Mouse (Mus musculus) CD8-positive naive resting alpha-beta T cell, adult 2 months (primary cell): ENCODE data around the gene Olfr926.
"Not testable (repeated sequence)": the region's sequence is repeated elsewhere in the genome, so short reads cannot be mapped to it uniquely, and the experiment has no call there.

Source experiments
- DNase-seq, 2 experiments: peaks; one replicate each; pipeline ENCODE4 v3.0.0; 2022; ENCODE audit warnings: low read depth in 2 of 2, low spot score in 2 of 2

Gene Olfr926

DNA sequence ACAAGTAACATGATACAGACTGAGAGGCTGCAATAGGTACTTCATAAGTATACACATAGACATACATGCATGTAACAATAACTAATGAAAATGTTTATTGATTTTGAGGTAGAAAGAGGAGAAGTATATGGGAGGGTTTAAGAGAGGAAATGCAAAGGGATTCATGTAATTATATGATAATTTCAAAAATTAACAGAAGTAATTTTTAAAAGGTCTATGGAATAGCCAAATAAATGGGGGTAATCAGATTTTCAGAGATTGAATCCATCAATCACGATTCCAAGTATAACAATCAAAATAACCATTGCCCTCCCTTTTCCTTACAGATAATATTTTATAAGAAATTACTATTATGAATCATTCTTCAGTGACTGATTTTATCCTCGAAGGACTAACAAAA is at the start of gene Olfr926:
TSS of gene Olfr926 (plus strand) at position 301 of the 400 bp plus-strand sequence.
- no peak for DNase-seq

DNA sequence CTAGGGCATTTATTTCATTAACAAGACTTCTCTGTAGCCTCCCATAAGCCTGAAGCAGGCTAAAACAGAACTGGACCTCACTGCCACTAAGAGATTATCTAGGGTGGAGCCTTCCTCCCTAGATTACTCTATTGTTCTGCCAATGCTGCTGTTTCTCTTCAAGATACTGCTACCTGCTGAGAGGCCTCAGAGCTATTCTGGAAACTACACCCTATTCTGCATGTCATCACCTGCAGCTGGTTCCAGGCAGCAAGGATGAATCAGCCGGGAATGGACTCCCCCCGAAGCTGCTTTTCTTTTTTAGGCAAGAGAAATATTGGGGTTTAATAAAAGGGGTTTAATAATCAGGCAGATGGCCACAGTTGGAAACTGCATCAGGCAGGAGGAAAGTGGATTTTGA is 43.9 kb upstream of the Olfr926 start:
- DNase-seq, result no peak

DNA sequence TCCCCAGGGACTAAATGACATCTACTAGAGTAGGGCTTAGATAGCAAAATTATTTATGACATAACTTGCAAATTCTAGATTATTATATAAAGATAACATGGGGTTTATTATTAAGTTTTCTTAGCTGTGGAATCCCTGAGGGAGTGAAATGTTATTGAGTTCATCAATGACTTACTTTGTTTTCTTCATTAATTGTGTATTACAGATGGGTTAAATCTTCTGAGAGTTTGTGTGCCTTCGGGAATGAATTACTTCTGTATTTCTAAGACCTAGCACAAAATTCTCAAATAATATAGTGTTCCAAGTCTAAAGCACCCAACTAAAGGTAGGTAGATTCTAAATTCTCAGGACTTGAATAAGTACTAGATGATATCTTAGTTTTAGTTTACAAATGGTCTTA is 32.8 kb upstream of the Olfr926 start, which contains the start of gene Olfr924:
TSS of gene Olfr924 (plus strand) at position 301 of the 400 bp plus-strand sequence.
- DNase-seq, result no peak

DNA sequence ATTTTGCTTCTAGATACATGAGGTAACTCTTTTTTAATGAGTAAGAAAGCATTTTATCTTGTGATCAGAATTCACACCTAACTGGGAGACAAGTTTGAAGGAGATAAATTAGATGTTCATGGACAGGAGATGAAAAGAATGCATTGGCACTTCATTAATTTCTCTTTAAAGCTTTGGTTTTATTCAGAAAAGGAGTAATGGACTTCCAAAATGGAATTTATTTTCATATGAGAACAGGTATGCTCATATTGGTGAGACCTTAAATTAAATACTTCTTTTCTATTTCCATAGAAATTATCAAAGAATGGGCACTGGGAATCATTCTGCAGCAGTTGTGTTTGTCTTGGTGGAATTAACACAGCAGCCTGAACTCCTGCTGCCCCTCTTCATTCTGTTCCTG is 22.2 kb upstream of the Olfr926 start, which contains the start of gene Olfr26:
TSS of gene Olfr26 (plus strand) at position 301 of the 400 bp plus-strand sequence.
- no peak for DNase-seq

DNA sequence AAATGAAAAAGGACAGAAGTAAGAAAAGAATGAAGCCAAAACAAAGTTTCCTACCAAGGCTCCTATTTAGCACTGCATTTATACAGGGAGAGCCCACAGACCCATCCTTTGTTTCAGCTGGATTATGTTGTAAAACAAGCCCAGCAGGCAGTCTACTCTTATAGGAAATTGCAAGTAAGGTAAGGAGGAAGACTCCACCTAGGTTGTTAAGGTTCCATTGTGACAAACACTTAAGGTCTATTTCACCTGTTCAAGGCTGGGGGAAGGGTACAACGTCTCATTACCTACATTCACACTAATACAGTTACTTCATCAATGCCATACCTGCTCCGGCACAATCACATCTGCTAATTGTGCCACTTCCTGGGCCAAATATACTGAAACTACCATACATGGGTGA is 2.0 kb upstream of the Olfr926 start:
- not testable (repeated sequence) for DNase-seq
